Mouse (Mus musculus) thymus, postnatal 25 days (tissue): ENCODE results near the gene Mapkbp1.

Experiments
- DNase-seq: peaks from one replicate; pipeline ENCODE4 v3.0.0; 2022

The Mapkbp1 gene

DNA sequence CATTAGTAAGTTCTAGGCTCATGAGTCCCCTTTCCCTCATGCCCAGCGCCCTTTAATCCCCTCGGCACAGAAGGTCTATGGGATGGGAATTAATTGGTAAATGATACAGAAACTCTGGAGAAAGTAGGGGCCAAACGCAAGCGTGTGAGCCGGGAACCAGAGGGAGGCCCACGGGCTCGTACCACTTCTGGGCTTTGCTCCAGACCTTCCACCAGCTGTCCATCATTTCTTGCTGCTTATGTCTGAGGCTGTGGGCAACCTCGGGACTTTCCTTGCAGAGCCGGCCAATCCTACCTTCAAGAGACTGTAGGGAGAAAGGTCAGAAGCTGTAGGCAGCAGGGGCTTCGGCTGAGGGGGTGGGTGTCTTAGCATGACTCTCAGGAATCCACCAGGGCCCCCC is 83.4 kb downstream of the Mapkbp1 start:
- DNase-seq, result no peak

DNA sequence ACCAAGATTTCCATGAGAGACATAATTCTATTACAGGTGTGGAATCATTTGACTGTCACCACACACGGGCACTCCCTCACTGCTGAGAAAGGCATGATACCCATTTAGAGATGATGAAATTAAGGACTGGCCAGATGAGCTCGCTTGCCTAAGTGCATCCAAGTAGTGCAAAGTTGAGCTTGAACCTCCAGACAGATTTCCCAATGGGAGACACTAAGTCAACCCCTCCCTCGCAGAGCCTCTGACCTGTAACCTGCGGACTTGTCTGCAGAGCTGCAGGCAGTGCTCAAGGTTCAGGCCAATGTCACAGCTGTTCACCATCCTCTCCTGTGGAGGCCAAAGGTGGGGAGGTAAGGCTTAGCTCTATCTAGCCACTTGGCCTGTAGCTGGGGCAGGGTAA is 86.3 kb downstream of the Mapkbp1 start:
- no peak for DNase-seq

DNA sequence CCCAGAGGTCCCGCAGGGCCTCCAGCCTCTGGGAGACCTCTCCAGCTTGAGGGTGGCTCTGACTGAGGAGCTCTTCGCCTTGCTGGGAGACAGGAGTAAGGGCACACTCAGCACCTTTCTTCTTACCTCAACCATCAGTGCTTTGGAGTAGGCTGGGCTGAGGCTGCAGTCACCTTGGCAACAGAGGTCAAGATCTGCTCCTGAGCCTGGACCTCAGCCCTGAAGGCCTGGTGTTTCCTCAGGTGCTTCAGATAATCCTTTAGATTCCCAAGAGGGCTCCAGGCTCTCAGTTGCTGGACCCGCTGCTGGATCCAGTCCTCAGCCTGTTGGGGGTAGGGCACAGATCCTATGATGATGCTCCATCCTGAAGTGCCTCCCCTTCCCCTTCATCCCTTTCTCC is 87.0 kb downstream of the Mapkbp1 start:
- no peak for DNase-seq

DNA sequence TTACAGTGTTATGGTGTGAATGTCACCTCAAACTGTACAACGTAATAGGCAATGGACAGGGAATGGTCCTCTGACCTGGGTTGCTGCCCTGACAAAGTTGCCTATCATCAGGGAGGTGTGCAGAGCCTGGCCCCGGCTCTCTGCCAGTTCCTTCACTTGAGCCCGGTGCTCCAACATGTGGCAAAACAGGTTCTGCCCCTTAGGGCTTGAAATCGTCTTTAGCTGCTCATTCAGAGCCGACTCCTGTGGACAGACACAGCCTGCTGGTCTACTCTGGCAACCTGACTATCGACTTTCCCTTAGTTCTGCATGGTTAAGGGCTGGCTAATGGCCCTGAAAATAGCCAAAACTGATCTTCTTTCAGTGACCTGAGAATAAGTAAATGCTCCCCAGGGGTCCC is 87.7 kb downstream of the Mapkbp1 start:
- DNase-seq, result no peak

DNA sequence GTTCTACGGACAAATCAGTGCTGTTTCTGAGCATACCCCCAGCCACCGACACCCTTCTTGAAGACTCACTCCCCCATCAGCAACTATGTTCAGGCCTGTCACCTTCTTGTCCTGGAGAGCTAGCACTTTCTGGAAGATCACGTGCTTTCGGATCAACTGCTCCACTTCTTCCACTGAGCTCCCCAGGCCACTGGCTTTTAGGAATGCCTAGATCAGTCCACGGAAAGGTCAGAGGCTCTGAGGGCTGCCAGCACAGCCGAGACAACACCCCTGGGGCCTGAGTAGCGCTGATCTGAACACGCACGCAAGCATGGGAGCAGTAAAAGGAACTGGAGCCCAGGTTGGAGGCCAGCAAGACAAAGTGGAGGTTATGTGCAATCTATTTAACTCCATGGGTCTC is 88.2 kb downstream of the Mapkbp1 start:
- no peak for DNase-seq

DNA sequence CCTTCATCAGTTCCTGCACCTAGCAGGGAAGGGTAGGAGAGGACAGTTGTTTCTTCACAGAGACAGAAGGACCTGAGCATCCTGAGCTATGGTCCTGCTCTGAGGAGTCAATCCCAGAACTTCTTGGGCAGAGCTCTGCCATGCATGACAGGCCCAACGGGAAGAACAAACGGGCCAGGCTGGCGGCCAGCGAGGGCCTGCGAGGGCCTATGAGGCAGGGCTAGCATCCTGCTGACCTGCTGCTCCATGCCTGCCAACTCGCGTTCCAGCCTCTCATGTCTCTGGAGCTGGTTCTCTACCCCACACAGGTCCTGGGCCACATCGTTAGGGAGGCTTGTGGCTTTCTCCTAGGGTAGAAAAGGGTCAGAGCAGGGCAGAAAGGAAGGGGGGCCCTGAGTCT is 89.7 kb downstream of the Mapkbp1 start:
- DNase-seq, result no peak

DNA sequence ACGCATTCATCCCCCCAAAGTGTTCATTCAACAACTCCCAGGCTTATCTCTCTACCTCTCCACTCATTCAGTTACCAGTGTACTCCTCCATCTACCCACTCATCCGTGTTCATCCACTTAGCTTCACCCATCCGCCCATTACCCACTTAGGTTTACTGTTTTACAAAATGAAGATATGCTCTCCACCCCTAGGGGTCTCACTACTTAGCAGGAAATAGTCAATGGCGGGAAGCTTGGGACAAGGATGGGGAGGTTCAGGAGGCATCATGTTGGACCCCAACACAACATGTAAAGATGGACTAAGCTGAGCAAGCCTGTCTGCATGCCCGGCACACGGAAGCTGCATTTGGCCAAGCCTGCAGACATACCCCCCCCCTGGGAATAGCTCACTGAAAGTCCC is 92.1 kb downstream of the Mapkbp1 start:
- no peak for DNase-seq

DNA sequence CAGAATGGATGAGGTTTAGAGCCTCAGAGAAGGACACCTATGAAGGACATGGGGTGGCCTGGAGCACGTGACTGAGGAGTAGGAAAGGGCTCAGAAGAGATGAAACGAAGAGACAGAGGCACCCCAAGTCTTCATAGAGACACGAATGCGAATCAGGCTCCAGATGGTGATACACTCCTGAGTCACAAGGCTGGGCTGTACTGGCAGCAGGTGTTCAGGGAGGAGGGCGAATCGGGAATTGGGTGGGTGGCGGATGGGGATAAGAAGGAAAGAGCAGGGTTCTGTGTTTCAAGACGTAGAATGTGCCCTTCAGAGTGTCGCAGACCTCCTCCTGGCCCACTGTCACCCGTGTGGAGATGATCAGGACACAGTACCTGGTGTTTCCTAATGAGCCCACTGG is 92.7 kb downstream of the Mapkbp1 start:
- no peak for DNase-seq

DNA sequence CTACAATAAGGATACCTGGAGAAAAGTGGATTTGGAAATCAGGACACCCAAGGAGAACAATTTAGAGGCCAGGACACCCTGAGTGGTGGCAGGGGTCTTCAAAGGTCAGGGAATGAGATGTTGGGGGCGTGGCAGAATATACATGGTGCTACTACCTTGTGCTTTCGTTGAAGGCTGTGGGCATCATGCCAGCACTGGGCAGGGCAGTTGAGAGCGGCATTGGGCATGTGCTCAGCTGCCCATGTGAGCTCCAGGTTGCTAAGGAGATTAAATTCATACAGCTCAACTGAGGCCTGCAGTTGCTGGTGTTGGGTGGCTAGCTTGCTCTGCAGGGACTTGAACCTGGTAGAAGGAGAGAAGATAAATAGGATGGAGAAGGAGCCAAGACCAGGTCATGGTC is 93.7 kb downstream of the Mapkbp1 start:
- DNase-seq, result no peak

DNA sequence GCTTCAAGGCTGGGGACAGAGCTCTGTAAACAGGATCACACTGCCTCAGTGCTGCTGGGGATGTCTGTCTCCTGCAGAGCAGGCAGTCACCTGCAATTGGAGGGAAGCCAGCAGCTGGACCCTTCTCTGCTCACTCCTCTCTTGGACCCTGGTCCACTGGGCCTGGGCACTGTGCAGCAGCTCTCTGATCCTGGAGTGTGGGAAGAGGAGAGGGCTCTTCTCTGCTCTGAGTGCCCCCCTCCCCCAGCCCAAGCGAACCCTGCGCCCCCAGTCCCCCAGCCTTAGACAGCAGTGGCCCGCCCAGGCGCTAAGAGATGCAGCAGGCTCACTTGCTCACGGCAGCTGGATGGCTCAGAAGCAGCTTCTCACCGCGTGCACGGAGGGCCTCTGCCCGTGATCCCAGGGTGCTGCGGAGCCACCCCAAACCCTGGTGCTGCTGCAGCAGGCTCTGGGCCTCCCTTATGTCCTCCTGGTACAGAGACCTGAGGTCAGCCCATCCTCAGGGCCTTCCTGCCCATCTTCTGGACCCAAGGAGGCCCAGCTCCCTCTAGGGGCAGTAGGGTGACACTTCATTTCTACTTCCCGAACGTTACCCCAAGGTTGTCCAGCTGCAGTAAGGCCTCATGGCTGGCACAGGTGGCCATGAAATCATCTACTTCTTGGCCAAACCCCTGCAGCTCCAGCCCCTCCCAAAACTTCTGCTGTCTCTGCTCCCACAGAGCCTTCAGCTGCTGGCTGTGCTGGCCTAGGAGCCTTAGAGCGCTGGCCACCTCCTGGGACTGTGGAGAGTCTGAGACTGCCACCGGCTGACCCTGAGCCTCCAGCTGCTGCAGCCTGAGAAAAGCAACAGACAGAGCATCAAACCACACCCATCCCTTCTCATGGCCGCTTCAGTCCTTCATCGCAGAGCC is 96.3 kb downstream of the Mapkbp1 start:
- DNase-seq, result peak; percentile 7

DNA sequence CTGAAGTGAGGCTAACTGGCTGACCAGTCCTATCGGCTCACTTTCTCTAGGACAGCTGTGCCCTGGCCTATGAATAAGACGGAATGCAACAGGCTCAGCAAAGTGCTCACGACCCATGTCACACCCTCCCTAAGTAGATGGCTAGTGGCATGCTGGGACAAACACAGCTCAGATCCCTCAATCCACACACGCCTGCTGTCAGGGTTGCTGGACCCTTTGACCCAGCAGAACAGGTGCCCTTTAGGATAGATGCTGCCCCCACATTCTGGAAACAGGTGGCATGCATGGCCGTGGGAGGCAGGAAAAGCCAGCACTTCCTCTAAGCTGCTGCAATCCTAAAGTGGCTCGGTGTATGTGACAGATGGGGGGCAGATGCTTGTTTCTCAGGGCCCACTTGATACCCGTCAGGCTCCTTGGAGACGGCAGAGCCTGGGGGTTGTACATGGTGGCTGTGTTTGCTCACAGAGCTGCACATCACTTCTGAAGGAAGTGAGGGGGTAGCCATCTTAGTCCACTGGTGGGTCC is 97.0 kb downstream of the Mapkbp1 start:
- DNase-seq, result no peak

DNA sequence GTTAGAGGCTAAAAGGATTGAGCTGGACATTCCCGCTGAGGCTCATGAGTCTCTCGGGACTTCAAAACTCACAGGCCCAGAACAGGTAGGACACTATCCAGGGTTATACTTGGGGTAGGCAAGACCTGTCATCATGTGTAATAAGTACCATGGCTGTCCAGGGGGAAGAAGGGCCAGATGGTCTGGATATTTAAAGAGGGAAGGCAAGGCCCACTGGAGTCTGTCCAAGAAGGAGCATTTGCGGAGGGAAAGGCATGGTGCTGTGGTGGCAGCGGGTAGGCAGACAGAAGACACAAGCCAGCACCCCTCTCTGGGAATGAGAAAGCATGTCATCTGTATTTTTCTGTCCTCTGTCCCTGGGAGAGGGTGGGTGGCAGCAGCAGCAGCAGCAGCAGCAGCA is 101.6 kb downstream of the Mapkbp1 start:
- no peak for DNase-seq

DNA sequence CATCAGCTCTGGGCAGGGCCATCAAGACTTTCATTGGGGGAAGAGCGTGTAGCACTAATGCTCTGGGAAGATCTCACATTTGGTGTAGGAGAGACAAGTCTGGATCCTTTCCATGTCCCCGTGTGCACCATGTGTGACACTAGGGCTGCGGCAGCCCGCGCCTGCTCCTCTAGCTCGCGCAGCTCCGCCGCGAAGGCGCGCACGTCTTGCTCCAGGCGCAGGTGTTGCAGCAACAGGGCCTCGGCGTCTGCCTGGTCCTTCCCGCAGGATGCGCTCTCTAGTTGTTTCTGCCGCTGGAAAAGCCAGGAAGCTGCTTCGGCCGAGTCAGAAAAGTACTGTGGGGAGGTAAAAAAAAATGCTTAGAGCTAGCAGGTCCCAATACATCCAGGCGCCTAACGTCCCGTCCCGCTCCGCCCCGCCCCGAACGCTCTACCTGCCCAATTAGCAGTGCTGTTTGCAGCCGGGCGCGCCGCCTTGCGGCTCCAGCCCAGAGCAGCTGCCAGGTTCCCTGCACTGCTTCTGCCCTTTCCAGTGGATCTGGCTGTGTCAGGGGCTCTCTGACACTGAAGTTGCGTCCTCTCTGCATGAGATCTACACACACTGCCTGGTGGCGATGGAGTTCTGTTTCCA is 103.7 kb downstream of the Mapkbp1 start:
- peak; percentile 51 for DNase-seq
